Mouse (Mus musculus) kidney, adult 9 months (tissue): ENCODE measurements around the gene Ppp1r14a.
A peak's percentile ranks its signal among the peaks of the same experiment; 100 is the strongest.

ENCODE experiments used
- DNase-seq: peaks from one replicate; pipeline ENCODE4 v3.0.0; 2022

The Ppp1r14a gene

GRCm38 (mm10) chr7:29288942-29289638 is at the start of gene Ppp1r14a:
Gene Ppp1r14a (plus strand): TSS chr7:29289308.
- DNase-seq, result peak; percentile 68

- DNase-seq, result no peak
Observed at GRCm38 (mm10) chr7:29244732-29245416, 44.2 kb upstream of the Ppp1r14a start.

GRCm38 (mm10) chr7:29246015-29246414 is 43.1 kb upstream of the Ppp1r14a start:
- DNase-seq, result no peak

- DNase-seq, result no peak
Observed at GRCm38 (mm10) chr7:29246619-29247313, 42.3 kb upstream of the Ppp1r14a start.

GRCm38 (mm10) chr7:29247314-29247700 is 41.8 kb upstream of the Ppp1r14a start:
- DNase-seq, result peak; percentile 85

GRCm38 (mm10) chr7:29247706-29248105 is 41.4 kb upstream of the Ppp1r14a start:
- DNase-seq, result no peak

- peak; percentile 78 for DNase-seq
Observed at GRCm38 (mm10) chr7:29248261-29248841, 40.8 kb upstream of the Ppp1r14a start, which contains the start of gene 2200002D01Rik. Gene 2200002D01Rik (minus strand): TSS chr7:29248466.

- no peak for DNase-seq
Observed at GRCm38 (mm10) chr7:29251166-29251565, 37.9 kb upstream of the Ppp1r14a start.

- peak; percentile 75 for DNase-seq
Observed at GRCm38 (mm10) chr7:29253842-29254241, 35.3 kb upstream of the Ppp1r14a start.

GRCm38 (mm10) chr7:29255875-29256274 is 33.2 kb upstream of the Ppp1r14a start:
- no peak for DNase-seq

GRCm38 (mm10) chr7:29257368-29257767 is 31.7 kb upstream of the Ppp1r14a start:
- peak; percentile 84 for DNase-seq

GRCm38 (mm10) chr7:29259781-29260730 is 29.1 kb upstream of the Ppp1r14a start:
- DNase-seq, result no peak

- peak; percentile 82 for DNase-seq
Observed at GRCm38 (mm10) chr7:29262151-29262550, 27.0 kb upstream of the Ppp1r14a start.

- DNase-seq, result no peak
Observed at GRCm38 (mm10) chr7:29263831-29264230, 25.3 kb upstream of the Ppp1r14a start.

- no peak for DNase-seq
Observed at GRCm38 (mm10) chr7:29265636-29266035, 23.5 kb upstream of the Ppp1r14a start.

- DNase-seq, result peak; percentile 89
Observed at GRCm38 (mm10) chr7:29266931-29267330, 22.2 kb upstream of the Ppp1r14a start.

GRCm38 (mm10) chr7:29270445-29270844 is 18.7 kb upstream of the Ppp1r14a start:
- DNase-seq, result no peak

GRCm38 (mm10) chr7:29271687-29272465 is 17.2 kb upstream of the Ppp1r14a start:
- DNase-seq, result peak; percentile 64

GRCm38 (mm10) chr7:29276715-29277114 is 12.4 kb upstream of the Ppp1r14a start:
- DNase-seq, result peak; percentile 84

- DNase-seq, result no peak
Observed at GRCm38 (mm10) chr7:29277510-29277909, 11.6 kb upstream of the Ppp1r14a start.

- DNase-seq, result no peak
Observed at GRCm38 (mm10) chr7:29279261-29279660, 9.8 kb upstream of the Ppp1r14a start.
